Mouse (Mus musculus) E14TG2a.4 (cell line): Measurements from ENCODE around the gene Shroom3.

Experiments used
- H3K27me3 ChIP-seq: 2 replicates; pipeline ENCODE4 v1.6.1; 2014; ENCODE audit warnings: low read length, control low read depth; ENCODE audit not compliant: insufficient read depth
- H3K36me3 ChIP-seq: 2 replicates; pipeline ENCODE4 v1.6.1; 2014; ENCODE audit warnings: low read length, control low read depth; ENCODE audit not compliant: insufficient read depth
- H3K4me1 ChIP-seq: replicated peaks from 2 replicates; pipeline ENCODE4 v1.6.1; 2014; ENCODE audit warnings: low read depth, low read length, control low read depth
- H3K4me3 ChIP-seq: replicated peaks from 2 replicates; pipeline ENCODE4 v1.5.1; 2014; ENCODE audit warnings: mild to moderate bottlenecking, low read length
- H3K9me3 ChIP-seq: 2 replicates; pipeline ENCODE4 v1.6.1; 2014; ENCODE audit warnings: low read length, control low read depth
- CTCF ChIP-seq: conservative IDR thresholded peaks from 2 replicates; pipeline ENCODE4 v1.5.1; 2014; ENCODE audit warnings: low read length
- NANOG ChIP-seq: IDR thresholded peaks from 2 replicates; pipeline ENCODE4 v1.6.1; 2014; ENCODE audit warnings: borderline replicate concordance, low read length, mixed read lengths
- POU5F1 ChIP-seq: IDR thresholded peaks from 2 replicates; pipeline ENCODE4 v1.6.1; 2014; ENCODE audit warnings: low read length, borderline replicate concordance

The Shroom3 gene

DNA sequence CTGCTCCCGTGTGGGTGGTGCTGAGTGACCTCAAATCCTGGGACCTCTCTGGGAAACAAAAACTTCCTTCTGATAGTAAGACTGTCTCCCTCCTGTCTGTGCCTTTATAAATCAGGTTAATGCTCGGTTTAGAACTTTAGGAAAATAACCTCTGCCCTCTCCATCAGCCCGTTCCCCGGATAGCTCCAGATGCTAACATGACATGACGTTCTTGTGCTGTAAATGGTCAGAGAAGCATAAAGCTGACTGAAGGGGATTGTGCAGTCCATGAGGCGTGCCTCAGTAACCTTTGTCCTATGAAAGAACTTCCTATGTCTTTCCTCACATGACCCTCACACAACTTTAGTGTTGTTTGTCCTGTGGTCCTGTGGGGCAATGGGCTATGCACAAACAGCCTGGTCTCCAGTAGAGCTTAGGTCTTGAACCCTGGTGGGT lies 84.6 kb downstream of the Shroom3 start:
- Histone ChIP-seq H3K4me1 (peaks cover 6% of the 10 kb centered on the region), H3K9me3 (no peaks in the 10 kb centered on the region), H3K36me3 (no peaks in the 10 kb centered on the region), H3K4me3 (no peak overlapping the region), H3K27me3 (no peaks in the 10 kb centered on the region)
- TF ChIP-seq CTCF (no peak), POU5F1 (no peak), NANOG (no peak)

DNA sequence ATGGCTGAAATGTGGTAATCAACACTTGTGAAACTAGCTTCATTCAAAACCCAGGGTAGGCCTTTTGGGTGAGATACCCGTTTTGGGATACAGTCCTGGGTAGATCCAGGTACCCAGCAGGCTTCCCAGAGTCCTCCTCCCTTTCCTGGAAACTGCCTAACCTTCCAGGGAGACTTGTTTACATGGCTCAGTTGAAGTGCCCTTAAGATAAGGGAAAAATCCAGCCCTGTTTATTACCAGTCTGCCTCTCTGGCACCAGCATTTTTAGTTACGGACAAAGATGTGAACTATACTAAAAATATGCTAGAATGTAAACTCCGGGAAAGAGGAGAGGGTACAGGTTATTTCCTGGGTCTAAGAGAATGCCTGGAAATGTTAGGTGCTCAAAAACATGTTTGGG lies 90.6 kb downstream of the Shroom3 start:
- peaks cover 19% of the 10 kb centered on the region for H3K4me1 ChIP-seq
- H3K4me3 ChIP-seq, result no peak overlapping the region
- no peak for TF ChIP-seq CTCF
- TF ChIP-seq NANOG, result no peak
- no peak for TF ChIP-seq POU5F1
- H3K36me3 ChIP-seq, result no peaks in the 10 kb centered on the region
- no peaks in the 10 kb centered on the region for H3K27me3 ChIP-seq
- no peaks in the 10 kb centered on the region for H3K9me3 ChIP-seq

DNA sequence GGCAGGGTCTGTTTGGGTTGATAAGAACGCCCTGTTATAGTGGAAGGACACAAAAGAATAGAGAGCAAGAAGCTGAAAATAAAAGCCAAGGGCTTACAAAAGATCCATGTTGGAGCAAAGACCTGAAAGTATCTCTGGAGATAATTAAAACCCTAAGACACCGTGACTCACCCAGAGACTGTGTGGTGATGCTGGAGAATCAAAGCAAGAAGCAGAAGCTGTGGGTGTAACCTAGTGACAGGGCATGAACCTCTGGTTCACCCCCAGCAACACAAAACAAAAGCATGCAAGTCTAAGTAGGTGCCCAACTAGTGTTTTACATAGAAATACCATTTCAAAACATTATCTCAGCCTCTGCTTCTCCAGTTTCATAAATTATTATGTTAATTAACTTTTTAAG lies 91.2 kb downstream of the Shroom3 start:
- H3K4me1 ChIP-seq, result peaks cover 25% of the 10 kb centered on the region
- no peak for TF ChIP-seq POU5F1
- no peak for TF ChIP-seq CTCF
- no peak for TF ChIP-seq NANOG
- no peaks in the 10 kb centered on the region for H3K27me3 ChIP-seq
- H3K4me3 ChIP-seq, result no peak overlapping the region
- no peaks in the 10 kb centered on the region for H3K36me3 ChIP-seq
- H3K9me3 ChIP-seq, result no peaks in the 10 kb centered on the region

DNA sequence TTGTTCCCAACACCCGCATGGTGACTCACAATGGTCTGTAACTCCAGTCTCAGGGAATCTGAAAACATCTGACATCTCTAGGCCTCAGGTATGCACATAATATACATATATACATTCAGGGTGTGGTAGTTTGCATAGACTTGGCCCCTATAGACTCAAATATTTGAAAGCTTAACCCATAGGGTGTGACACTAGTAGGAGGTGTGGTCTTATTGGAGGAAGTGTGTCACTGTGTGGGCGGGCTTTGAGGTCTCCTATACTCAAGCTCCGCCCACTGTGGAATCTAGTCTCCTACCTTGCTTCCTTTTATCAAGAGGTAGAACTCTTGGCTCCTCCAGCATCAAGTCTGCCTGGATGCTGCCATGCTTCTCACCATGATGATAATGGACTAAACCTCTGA lies 91.7 kb downstream of the Shroom3 start:
- Histone ChIP-seq H3K36me3 (no peaks in the 10 kb centered on the region), H3K27me3 (no peaks in the 10 kb centered on the region), H3K9me3 (no peaks in the 10 kb centered on the region), H3K4me1 (peaks cover 26% of the 10 kb centered on the region), H3K4me3 (no peak overlapping the region)
- TF ChIP-seq POU5F1 (no peak), NANOG (no peak), CTCF (no peak)

DNA sequence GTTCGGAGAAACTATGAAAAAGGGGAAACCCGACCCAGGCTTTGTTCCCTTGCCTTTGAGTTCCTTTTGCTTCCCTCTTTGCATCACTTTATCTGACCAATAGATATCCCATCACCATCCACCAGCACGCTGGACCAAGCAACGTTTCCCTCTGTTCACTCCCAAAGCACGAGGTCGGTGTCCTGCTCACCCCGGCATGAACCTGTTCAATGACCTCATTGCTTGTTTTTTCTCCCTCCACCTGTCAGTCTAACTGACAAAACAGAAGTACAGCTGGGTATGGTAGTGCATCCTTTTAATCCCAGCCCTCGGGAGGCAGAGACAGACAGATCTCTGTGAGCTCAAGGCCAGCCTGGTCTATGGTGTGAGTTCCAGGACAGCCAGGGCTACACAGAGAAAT lies 95.2 kb downstream of the Shroom3 start:
- TF ChIP-seq NANOG, result no peak
- no peak for TF ChIP-seq POU5F1
- TF ChIP-seq CTCF, result no peak
- no peaks in the 10 kb centered on the region for H3K36me3 ChIP-seq
- peaks cover 29% of the 10 kb centered on the region for H3K4me1 ChIP-seq
- no peaks in the 10 kb centered on the region for H3K27me3 ChIP-seq
- H3K4me3 ChIP-seq, result no peak overlapping the region
- H3K9me3 ChIP-seq, result no peaks in the 10 kb centered on the region

DNA sequence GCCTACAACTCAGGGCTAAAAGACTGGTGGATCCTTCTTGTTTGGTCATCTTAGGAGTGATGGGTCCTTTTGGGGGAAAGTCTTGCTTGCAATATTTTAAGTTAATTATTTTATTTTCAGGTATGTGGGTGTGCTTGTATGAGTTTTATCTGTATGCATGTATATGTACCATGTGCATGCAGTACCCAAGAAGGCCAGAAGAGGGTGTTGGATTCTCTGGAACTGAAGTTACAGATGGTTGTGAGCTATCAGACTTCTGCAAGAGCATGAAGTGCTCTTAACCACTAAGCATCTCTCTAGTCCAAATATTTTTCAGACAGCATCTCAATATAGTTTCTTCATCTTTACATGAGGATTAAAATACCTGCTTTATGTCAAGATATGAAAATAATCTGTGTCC lies 97.8 kb downstream of the Shroom3 start:
- H3K4me3 ChIP-seq, result no peak overlapping the region
- H3K27me3 ChIP-seq, result no peaks in the 10 kb centered on the region
- peaks cover 20% of the 10 kb centered on the region for H3K4me1 ChIP-seq
- H3K36me3 ChIP-seq, result no peaks in the 10 kb centered on the region
- TF ChIP-seq CTCF (peak; percentile 71), POU5F1 (no peak)
- no peaks in the 10 kb centered on the region for H3K9me3 ChIP-seq

DNA sequence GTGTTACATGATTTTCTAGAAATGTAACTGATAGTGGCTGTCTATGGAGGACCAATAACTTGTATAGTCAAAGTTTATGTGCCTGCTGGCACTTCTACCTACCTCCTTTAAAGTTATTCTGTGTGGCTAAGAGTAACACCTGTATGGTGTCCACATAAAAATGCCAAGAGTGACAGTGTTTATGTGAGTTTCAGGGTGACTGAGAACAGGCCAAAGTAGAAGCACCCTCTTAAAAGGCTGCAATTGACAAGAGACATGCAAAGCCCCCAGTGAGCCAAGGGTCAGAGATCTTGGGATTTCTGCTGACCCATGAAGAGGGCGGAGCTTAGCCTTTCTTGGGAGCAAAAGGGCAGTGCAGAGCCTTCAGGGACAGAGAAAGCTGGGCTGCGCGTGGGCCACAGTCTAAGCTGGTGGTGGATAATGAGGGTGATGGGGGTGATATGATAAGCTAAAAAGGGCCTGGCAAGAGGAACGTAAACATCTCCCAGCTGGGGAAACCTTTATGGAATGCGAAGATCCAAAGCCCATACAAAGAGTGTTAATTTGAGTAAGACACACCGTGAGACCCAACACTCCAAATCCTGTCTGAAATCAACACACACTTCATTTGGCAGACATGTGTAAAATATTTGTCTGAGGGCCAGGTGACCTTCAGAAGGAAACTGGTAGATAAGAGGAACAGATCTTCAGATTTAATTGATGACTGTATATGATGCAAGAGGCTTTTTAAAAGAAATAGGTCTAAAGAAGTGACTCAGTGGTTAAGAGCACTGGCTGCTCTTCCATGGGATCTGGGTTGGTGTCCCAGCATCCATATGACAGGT lies 101.0 kb downstream of the Shroom3 start:
- Histone ChIP-seq H3K9me3 (no peaks in the 10 kb centered on the region), H3K4me3 (no peak overlapping the region), H3K36me3 (no peaks in the 10 kb centered on the region), H3K27me3 (no peaks in the 10 kb centered on the region), H3K4me1 (peaks cover 22% of the 10 kb centered on the region)
- no peak for TF ChIP-seq POU5F1
- TF ChIP-seq NANOG, result no peak
- no peak for TF ChIP-seq CTCF

DNA sequence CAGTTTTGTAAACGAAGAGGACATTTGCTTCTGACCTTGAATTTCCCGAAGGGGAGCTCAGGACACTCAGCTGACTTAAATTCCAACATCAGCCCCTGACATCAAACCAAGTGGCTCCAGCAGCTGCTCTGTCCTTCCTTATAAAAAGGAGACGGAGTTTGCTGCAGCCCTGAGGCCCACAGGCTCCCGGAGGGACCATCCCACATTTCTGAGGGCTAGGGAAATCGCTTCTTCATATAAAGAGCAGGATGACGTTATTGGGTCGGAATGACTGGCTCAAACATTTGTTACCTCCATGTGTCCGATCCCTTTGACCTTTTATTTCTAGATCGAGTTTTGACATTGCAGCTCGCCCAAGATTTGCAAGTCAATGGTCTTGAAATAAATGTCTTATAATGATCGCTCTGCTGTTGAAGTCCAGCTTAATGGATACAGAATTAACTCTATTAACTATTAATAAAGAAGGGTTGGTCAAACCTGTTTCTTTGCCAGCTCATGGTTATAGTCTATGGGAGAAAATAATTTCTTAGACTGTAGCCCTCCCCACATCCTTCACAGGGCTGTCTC lies 102.7 kb downstream of the Shroom3 start:
- Histone ChIP-seq H3K4me3 (no peak overlapping the region), H3K27me3 (no peaks in the 10 kb centered on the region), H3K4me1 (peaks cover 20% of the 10 kb centered on the region), H3K36me3 (no peaks in the 10 kb centered on the region), H3K9me3 (no peaks in the 10 kb centered on the region)
- no peak for TF ChIP-seq CTCF
- TF ChIP-seq NANOG, result no peak
- no peak for TF ChIP-seq POU5F1

DNA sequence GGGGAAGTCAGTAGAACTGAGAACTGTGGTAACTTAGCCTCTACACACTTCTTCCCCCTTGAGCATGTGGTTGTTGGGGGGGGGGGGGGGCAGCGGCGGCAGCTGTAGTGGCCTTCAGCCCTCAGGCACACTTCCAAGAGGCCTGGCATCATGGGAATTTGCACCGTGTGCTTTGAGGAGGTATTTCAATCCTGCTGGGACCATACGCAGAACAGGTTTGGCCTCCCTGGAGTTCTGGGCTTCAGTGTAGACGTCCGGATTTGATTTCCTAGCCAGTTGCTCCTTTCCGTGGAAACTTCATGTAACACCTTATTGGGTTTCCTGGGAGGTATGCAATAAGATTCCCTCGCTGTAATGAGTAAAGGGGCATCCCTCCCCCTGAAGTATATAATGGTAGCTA lies 105.8 kb downstream of the Shroom3 start:
- Histone ChIP-seq H3K36me3 (no peaks in the 10 kb centered on the region), H3K4me1 (peaks cover 9% of the 10 kb centered on the region), H3K27me3 (no peaks in the 10 kb centered on the region), H3K4me3 (no peak overlapping the region), H3K9me3 (no peaks in the 10 kb centered on the region)
- no peak for TF ChIP-seq POU5F1
- TF ChIP-seq CTCF, result no peak
- no peak for TF ChIP-seq NANOG
